In the genomic region with DNA sequence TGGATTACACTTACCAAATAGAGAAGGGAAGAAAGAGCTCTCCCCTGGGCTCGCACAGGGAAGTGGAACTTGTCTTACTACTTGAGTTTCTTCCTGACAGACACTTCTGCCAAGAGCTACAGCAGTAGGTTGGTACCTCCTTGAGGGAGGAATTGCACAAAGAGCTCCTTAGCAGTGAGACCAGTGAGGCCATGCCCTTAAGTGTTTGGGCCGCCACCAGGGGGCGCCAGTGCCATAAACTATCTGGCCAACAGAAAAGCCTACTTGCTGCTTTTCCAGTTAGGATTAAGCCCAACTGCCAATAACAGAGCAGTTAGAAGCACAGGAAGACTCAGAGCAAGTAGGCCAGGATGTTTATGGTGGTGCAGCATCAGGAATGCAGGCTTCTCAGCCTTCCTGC, we compare ENCODE assay signal across 7 mouse cellular contexts. TPM values are rescaled to one million over a fixed set of nuclear protein-coding genes. Genes with fewer than 3 reads are reported as not detected.
A peak's percentile ranks its signal among the peaks of the same experiment; 100 is the strongest.
DNase-seq lines count a peak whose midpoint lies in the region; ATAC-seq lines count a peak whose summit lies in the region.

No protein-coding gene starts in this region.

- no peak overlapping the region for H3K4me2 ChIP-seq in intestine, embryonic 14.5 days (ENCODE audit: low read length)

- H3K27me3 ChIP-seq in intestine, embryonic 14.5 days (replicated peaks; ENCODE audit: control insufficient read depth, insufficient read depth, low read length) = no peaks in the 10 kb centered on the region

- no peaks in the 10 kb centered on the region for H3K4me1 ChIP-seq in intestine, embryonic 14.5 days (replicated peaks; ENCODE audit: control insufficient read depth, insufficient read depth, low read length)

- H3K9me3 ChIP-seq in intestine, embryonic 14.5 days (ENCODE audit: control insufficient read depth, low read length) = no peaks in the 10 kb centered on the region

- H3K9ac ChIP-seq in intestine, embryonic 14.5 days (ENCODE audit: low read length) = no peak overlapping the region

- DNase-seq in adrenal gland, adult 18-20 months (ENCODE audit: low spot score in 2 of 2) = peak; percentile 87 to 90
- DNase-seq in gastrocnemius, adult 8-10 months (ENCODE audit: low spot score in 2 of 2) = peak; percentile 82 to 83
- DNase-seq in intestine, embryonic 14.5 days (ENCODE audit: low spot score) = peak; percentile 92
- peak; percentile 53 to 85 for DNase-seq in left cerebral cortex, postnatal 10 days (ENCODE audit: extremely low spot score in 1 of 2, low spot score in 2 of 2)
- DNase-seq in mesoderm, embryonic 11.5 days (ENCODE audit: low read depth, low spot score) = peak; percentile 88
- peak; percentile 65 for DNase-seq in spleen, adult 12 weeks (ENCODE audit: low spot score)

- H3K4me3 ChIP-seq in intestine, embryonic 14.5 days (ENCODE audit: low read depth, low read length) = no peak overlapping the region

- H3K36me3 ChIP-seq in intestine, embryonic 14.5 days (ENCODE audit: control insufficient read depth, insufficient read depth, low read length) = peaks cover 60% of the 10 kb centered on the region

- ATAC-seq in common myeloid progenitor, adult 5-6 weeks (replicated peaks; ENCODE audit: low read depth, poor library complexity, severe bottlenecking) = peak; percentile 82
- peak; percentile 60; the same call in 1 of the 2 replicates for ATAC-seq in intestine, embryonic 14.5 days (replicated peaks; ENCODE audit: low FRiP score, low TSS enrichment, low read depth)

- intact Hi-C loops in left cerebral cortex, postnatal 10 days (cut with DNase I) = loop anchor here (5.0 kb wide), 1 partner anchor 57 kb away; the partner anchor contains the start of gene Ccin

- no peak overlapping the region for H3K27ac ChIP-seq in intestine, embryonic 14.5 days (ENCODE audit: low read depth)

- WGBS in intestine, embryonic 14.5 days = 15% methylated on average over 3 of the region's 3 CpGs

RNA-seq across cellular contexts. Expression of gene Glipr2, which starts 31.4 kb away (rescaled TPM):
- 1 to 10 TPM; 3.5 to 6.4 TPM for total RNA-seq in adrenal gland, adult 18-20 months (2021)
- total RNA-seq in common myeloid progenitor, adult 5-6 weeks (2017) = 16.3 TPM in 2 replicates
- 1 to 10 TPM in 2 of 4 experiments, under 1 TPM in 2; 0.58 to 1.8 (median 1.1) TPM for total RNA-seq in gastrocnemius, adult 8-10 months (2022)
- 102 and 126 TPM in 2 replicates for polyA plus RNA-seq in intestine, embryonic 14.5 days (2014; fragmentation: Nextera tagmentation; extraction: Ambion mirVana)
- 1 to 10 TPM; 2.3 TPM for total RNA-seq in left cerebral cortex, postnatal 10 days (2021)

RNA-seq across cellular contexts. Expression of gene Reck, which starts 50.4 kb away (rescaled TPM):
- 10 to 100 TPM; 17.4 to 22.0 TPM for total RNA-seq in adrenal gland, adult 18-20 months (2021)
- 0.82 and 1.9 TPM in 2 replicates for total RNA-seq in common myeloid progenitor, adult 5-6 weeks (2017)
- 1 to 10 TPM; 1.4 to 2.4 (median 2.0) TPM for total RNA-seq in gastrocnemius, adult 8-10 months (2022)
- 27.6 and 30.8 TPM in 2 replicates for polyA plus RNA-seq in intestine, embryonic 14.5 days (2014; fragmentation: Nextera tagmentation; extraction: Ambion mirVana)
- 1 to 10 TPM; 5.2 to 6.8 TPM for total RNA-seq in left cerebral cortex, postnatal 10 days (2021)

RNA-seq across cellular contexts. Expression of gene Ccin, which starts 57.5 kb away (rescaled TPM):
- not detected for total RNA-seq in adrenal gland, adult 18-20 months (2021)
- not detected in 2 replicates for total RNA-seq in common myeloid progenitor, adult 5-6 weeks (2017)
- not detected for total RNA-seq in gastrocnemius, adult 8-10 months (2022)
- 0.15 TPM in 1 of 2 replicates, not detected in the other for polyA plus RNA-seq in intestine, embryonic 14.5 days (2014; fragmentation: Nextera tagmentation; extraction: Ambion mirVana)
- total RNA-seq in left cerebral cortex, postnatal 10 days (2021) = not detected
